Mouse (Mus musculus) limb, embryonic 10.5 days (tissue): ENCODE measurements at regions not wholly inside any gene's neighbourhood (a gene's known extent, or its start where the extent isn't known, plus 50 kb on each side); places are given as distances from the start of the nearest gene placed in this dataset.
A peak's percentile ranks its signal among the peaks of the same experiment; 100 is the strongest.

Experiments
- DNase-seq: peaks from one replicate; pipeline ENCODE4 v3.0.0-alpha.2; 2017; ENCODE audit warnings: low spot score
- H3K27ac ChIP-seq: fragments of 300-500 bp; sonication (generic); 2 replicates; pipeline ENCODE4 v1.5.1; 2016; ENCODE audit warnings: mild to moderate bottlenecking
- H3K27me3 ChIP-seq: fragments of 300-500 bp; sonication (generic); 2 replicates; pipeline ENCODE4 v1.6.1; 2016; ENCODE audit warnings: low read depth, mild to moderate bottlenecking; ENCODE audit not compliant: poor library complexity, severe bottlenecking
- H3K36me3 ChIP-seq: fragments of 300-500 bp; sonication (generic); 2 replicates; pipeline ENCODE4 v1.6.1; 2016; ENCODE audit warnings: mild to moderate bottlenecking, moderate library complexity
- H3K4me1 ChIP-seq: fragments of 300-500 bp; sonication (generic); 2 replicates; pipeline ENCODE4 v1.6.1; 2016
- H3K4me3 ChIP-seq: fragments of 300-500 bp; sonication (generic); 2 replicates; pipeline ENCODE4 v1.5.1; 2016; ENCODE audit warnings: mild to moderate bottlenecking, moderate library complexity
- H3K9me3 ChIP-seq: fragments of 300-500 bp; sonication (generic); replicated peaks from 2 replicates; pipeline ENCODE4 v1.6.1; 2016; ENCODE audit warnings: mild to moderate bottlenecking
- WGBS: fragments of 180-500 bp; shearing (Covaris S2); methylation state at CpG from one replicate; pipeline ENCODE4 v1.1.7; 2016; 5-methylcytosine and 5-hydroxymethylcytosine counted together

DNA sequence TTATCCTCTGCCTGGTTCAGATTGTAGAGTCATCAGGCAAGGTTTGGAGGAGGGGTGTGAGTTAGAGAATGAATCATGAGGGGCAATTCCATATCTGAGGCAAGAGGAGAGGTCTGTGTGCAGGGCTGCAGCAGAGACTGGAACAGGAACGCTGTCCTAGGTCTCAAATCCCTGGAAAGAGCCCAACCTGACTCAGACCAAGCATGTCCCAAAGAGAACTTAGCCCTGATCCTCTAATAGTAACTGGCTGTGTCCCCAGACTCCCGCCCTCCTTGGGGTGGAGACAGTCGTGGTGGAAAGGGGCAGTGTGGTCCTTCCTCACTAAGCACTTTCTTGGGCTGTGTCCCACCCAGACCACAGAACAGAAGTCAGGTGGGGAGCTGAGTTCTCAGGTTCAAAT lies 87.2 kb upstream of the Hes1 start:
- Histone ChIP-seq H3K4me1 (peaks cover 26% of the 10 kb centered on the region), H3K36me3 (no peaks in the 10 kb centered on the region), H3K27ac (no peak overlapping the region), H3K9me3 (no peaks in the 10 kb centered on the region), H3K27me3 (peaks cover 18% of the 10 kb centered on the region), H3K4me3 (no peak overlapping the region)
- no peak for DNase-seq
- 59% methylated on average over 3 of the region's 3 CpGs for WGBS

GRCm38 (mm10) chr16:29977711-29978110 lies 86.5 kb upstream of the Hes1 start:
- peaks cover 23% of the 10 kb centered on the region for H3K4me1 ChIP-seq
- H3K27me3 ChIP-seq = peaks cover 18% of the 10 kb centered on the region
- no peak overlapping the region for H3K4me3 ChIP-seq
- peak overlapping the region; percentile 59; the same call in 1 of the 2 replicates for H3K27ac ChIP-seq
- no peaks in the 10 kb centered on the region for H3K36me3 ChIP-seq
- 53% methylated on average over 8 of the region's 8 CpGs for WGBS
- DNase-seq = no peak
- no peaks in the 10 kb centered on the region for H3K9me3 ChIP-seq

DNA sequence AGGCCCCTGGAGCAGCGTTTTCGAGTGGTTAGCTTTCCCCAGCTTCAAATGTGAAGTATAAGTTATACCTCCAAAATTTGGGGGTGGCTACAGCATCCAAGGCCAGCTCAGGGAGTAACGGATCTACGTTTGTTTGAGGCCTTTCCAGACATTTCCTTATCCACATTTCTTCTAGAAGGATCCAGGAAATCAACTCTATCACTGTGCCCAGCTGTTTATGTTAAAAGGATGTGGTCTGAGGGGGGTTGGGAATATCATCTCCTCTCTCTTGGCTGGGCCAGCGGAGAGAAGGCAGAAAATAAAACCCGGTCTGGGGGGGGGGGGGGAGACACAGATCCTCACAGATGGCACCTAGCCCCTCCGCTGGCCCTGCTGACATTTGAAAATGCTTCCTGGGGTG lies 85.1 kb upstream of the Hes1 start:
- no peaks in the 10 kb centered on the region for H3K36me3 ChIP-seq

DNA sequence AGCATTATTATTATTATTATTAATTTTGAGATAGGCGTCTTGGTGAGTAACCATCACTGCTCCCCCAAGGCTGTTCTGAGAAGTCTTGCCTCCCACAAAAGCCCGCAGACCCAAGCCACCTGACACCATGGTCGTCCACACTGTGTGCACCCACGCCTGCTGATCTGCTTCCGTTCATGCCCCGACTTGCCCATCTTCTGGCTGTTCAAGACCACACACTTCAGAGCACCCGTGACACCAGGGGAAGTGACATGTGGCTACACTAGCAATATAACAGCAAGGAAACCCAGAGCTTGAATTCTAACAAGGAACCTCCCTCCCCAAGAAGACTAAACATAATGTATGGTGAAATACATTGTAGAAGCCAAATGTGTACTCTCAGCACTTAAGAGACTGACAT lies 82.6 kb upstream of the Hes1 start:
- H3K36me3 ChIP-seq = no peaks in the 10 kb centered on the region
- peaks cover 14% of the 10 kb centered on the region for H3K27me3 ChIP-seq
- 86% methylated on average over 7 of the region's 7 CpGs for WGBS
- H3K4me1 ChIP-seq = peaks cover 23% of the 10 kb centered on the region
- no peak overlapping the region for H3K4me3 ChIP-seq
- no peak for DNase-seq
- no peak overlapping the region for H3K27ac ChIP-seq
- no peaks in the 10 kb centered on the region for H3K9me3 ChIP-seq

More for the DNA sequence above, 85.1 kb upstream of the Hes1 start:
- Histone ChIP-seq H3K27me3 (peaks cover 14% of the 10 kb centered on the region), H3K4me1 (peaks cover 23% of the 10 kb centered on the region), H3K9me3 (no peaks in the 10 kb centered on the region), H3K4me3 (no peak overlapping the region), H3K27ac (no peak overlapping the region)
- no peak for DNase-seq
- WGBS = 79% methylated on average over 7 of the region's 7 CpGs

DNA sequence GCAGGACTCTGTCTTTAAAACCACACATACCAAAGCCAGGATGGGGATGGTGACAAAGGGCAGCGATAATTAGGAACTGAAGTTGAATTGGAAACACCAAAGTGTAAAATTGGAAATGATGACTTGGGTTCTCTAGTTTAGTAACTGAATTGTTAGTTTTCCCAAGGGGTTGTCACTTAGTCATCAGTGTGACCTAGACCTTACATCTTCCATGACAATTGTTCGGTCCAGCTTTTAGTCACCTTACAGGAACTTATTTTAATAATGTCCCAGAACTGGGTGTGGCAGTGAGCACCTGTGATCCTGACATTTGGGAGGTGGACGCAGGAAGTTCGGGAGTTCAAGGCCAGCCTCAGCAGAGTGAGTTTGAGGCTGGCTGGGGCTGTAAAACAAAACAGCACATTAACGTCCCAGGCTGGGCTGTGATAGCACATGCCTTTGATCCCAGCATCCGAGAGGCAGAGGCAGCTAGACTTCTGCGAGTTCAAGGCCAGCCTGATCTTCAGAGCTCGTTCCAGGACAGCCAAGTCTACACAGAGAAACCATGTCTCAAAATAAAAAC lies 81.9 kb upstream of the Hes1 start:
- 81% methylated on average over 8 of the region's 8 CpGs for WGBS

GRCm38 (mm10) chr16:29983161-29983560 lies 81.0 kb upstream of the Hes1 start:
- Histone ChIP-seq H3K27me3 (peaks cover 8% of the 10 kb centered on the region; the same call in 1 of the 2 replicates), H3K27ac (0 out of 2 replicates have a peak overlapping the region, but pooled peaks have one; percentile 1), H3K9me3 (no peaks in the 10 kb centered on the region), H3K4me1 (peaks cover 16% of the 10 kb centered on the region), H3K4me3 (no peak overlapping the region), H3K36me3 (no peaks in the 10 kb centered on the region)
- WGBS = 69% methylated on average over 7 of the region's 7 CpGs
- DNase-seq = no peak

More for the DNA sequence above, 81.9 kb upstream of the Hes1 start:
- DNase-seq = no peak
- Histone ChIP-seq H3K4me3 (no peak overlapping the region), H3K27me3 (peaks cover 14% of the 10 kb centered on the region), H3K36me3 (no peaks in the 10 kb centered on the region), H3K27ac (no peak overlapping the region), H3K9me3 (no peaks in the 10 kb centered on the region), H3K4me1 (peaks cover 23% of the 10 kb centered on the region)

DNA sequence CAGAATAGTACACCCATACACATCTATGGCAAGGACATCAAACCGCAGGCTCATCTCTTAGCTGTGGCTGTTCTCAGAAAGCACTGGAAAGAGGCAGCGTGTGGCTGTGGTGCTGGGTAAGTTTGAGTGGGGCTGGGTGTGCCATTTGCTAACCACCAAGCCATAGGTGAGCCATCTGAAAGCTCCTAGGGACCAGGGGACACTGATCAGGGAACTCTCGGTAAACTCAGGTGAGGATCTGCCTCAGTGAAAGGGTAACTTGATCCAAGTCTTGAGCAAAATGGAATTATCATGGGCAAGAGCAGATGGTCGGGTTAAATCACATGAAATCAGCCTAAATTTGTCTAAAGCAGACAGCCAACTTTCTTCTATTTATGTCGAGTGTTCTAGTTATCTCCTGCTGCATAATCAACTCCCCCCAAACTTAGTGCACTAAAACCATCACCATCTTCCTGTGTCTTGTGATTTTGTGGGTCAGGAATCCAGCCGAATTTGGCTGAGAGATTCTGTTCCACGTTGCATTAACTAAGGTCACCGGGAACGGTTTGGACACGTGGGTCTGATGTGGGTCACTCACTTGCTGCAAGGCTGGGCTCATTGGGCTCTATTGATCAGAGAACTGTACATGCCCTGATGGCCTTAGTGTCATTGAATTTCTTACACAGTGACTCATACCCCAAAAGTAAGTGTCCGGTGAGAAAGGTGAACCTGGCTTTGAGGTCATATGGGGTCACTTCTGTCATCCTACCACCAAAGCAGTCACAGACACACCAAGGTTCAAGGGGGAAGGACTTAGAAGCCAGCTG lies 78.9 kb upstream of the Hes1 start:
- 88% methylated on average over 11 of the region's 11 CpGs for WGBS
- no peaks in the 10 kb centered on the region for H3K9me3 ChIP-seq
- no peak for DNase-seq
- H3K27ac ChIP-seq = no peak overlapping the region
- H3K4me1 ChIP-seq = peaks cover 16% of the 10 kb centered on the region
- peaks cover 3% of the 10 kb centered on the region; the same call in 1 of the 2 replicates for H3K27me3 ChIP-seq
- H3K4me3 ChIP-seq = no peak overlapping the region
- H3K36me3 ChIP-seq = no peaks in the 10 kb centered on the region

DNA sequence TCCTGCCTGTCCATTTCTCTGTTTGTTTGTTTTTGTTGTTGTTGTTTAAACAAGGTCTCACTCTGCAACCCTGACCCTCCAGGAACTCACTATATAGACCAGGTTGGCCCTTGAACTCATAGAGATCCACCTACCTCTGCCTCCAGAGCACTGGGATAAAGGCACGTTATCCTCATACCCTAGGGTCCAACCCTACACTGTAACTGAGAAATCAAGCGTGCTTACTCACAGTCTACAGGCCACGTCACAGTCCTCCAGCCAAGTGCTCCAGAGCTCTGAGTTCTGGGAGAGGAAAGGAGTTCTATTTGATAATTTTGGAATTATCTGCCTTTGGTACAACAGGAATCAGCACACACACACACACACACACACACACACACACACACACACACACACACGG lies 76.6 kb upstream of the Hes1 start:
- H3K36me3 ChIP-seq = no peaks in the 10 kb centered on the region
- 95% methylated on average over 4 of the region's 4 CpGs for WGBS
- DNase-seq = no peak
- H3K27ac ChIP-seq = no peak overlapping the region
- H3K4me3 ChIP-seq = no peak overlapping the region
- no peaks in the 10 kb centered on the region for H3K9me3 ChIP-seq
- peaks cover 32% of the 10 kb centered on the region for H3K4me1 ChIP-seq
- H3K27me3 ChIP-seq = 0 out of 2 replicates have a peak, but pooled peaks cover 11% of the 10 kb centered on the region

DNA sequence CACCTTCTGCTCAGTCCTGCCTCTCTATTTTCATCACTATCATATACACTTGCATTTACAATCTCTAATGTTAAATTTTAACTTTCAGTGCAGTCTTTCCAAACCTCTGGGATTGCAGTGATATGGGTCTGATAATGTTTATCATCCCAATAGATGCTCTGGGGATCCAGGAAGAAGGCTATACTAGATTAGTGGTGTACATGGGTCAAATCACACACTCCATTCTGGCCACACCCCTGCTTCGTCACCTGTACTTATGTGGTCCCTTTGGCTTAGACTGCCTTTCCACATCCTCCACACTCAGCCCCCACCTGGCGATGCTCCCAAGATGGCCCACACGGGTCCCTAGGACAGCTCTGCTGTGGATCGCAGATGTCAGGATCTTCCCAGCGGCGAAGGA lies 76.2 kb upstream of the Hes1 start:
- Histone ChIP-seq H3K4me1 (peaks cover 31% of the 10 kb centered on the region), H3K27me3 (0 out of 2 replicates have a peak, but pooled peaks cover 11% of the 10 kb centered on the region), H3K27ac (no peak overlapping the region), H3K4me3 (no peak overlapping the region), H3K36me3 (no peaks in the 10 kb centered on the region), H3K9me3 (no peaks in the 10 kb centered on the region)
- WGBS = 94% methylated on average over 6 of the region's 6 CpGs
- no peak for DNase-seq

DNA sequence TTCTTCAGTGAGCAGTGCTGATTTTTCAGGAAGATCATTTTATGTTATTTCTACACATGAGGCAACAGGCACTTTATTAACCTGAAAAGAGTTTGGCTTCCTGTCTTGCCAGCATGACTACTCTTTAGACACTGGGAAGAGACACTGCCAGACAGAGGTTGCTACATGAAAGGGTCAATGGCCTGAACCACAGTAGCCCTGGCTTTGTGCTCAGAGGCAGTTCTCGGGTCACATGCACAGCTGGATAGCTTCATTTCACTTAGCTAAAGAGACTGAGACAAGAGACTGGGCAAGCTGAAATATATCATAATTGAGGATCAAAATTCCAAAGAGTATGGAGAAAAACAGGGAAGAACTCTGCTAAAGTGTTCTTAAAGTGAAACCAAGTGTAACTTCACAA lies 74.9 kb upstream of the Hes1 start:
- 51% methylated on average over 1 of the region's 1 CpGs for WGBS
- H3K9me3 ChIP-seq = no peaks in the 10 kb centered on the region
- H3K27ac ChIP-seq = no peak overlapping the region
- no peak for DNase-seq
- peaks cover 40% of the 10 kb centered on the region for H3K4me1 ChIP-seq
- H3K27me3 ChIP-seq = 0 out of 2 replicates have a peak, but pooled peaks cover 11% of the 10 kb centered on the region
- no peak overlapping the region for H3K4me3 ChIP-seq
- H3K36me3 ChIP-seq = no peaks in the 10 kb centered on the region

DNA sequence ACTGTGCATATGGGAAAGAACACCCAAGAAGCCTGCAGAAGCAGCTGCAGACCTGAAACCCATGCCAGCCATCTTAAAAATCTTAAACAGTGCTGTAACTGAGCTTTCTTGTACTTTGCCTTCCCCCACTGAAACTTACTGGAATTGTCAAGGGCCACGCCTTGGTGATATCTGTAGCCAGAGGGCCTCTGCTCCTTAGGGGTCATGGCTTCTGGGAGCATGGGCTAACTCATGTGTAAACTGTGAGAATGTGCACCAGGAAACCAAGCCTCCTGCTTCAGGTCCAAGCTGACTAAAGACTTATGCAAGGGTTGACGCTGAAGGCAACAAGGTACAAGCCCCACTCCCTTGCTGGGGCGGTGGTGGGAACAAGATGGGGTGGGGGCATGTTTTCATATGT lies 73.8 kb upstream of the Hes1 start:
- WGBS = 57% methylated on average over 3 of the region's 3 CpGs

DNA sequence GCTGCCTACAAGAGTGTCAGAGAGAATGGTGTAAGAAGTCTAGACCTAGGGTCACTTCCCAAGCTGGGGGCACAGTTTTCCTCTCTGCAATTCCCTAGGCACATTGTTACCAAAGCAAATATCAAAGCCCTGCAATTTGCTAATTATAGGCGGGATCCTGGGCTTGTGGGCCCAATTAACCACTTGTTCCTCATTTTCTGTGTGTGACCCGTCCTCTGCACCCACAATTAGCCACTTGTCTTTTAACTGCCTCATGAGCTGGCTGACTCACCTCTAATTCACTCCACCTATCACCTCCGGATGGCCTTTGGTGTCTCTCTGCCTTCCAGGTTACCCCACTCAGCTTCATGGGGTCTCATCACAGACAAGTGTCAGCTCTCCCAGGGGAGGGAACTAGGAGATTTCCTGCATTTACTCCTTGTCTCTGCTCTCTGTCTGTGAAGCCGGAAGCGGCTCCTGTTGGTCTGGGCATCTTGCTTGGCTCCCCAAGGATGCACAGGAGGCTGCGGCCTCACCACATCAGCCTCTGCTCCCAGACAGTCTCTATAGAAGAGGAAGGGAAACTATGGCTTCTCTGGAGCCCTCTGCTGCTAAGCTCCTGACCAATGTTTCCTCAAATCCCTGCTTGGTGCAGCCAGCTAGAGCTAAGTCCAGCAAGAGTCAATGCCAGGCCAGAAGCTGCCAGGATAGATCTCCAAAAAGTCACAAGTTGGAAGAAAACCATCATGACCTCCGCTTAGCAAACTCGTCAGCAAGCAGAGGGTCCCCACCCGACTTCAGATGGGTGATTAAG lies 73.2 kb upstream of the Hes1 start:
- DNase-seq = no peak
- Histone ChIP-seq H3K4me3 (no peak overlapping the region), H3K27me3 (0 out of 2 replicates have a peak, but pooled peaks cover 11% of the 10 kb centered on the region), H3K27ac (peak overlapping the region; percentile 61), H3K9me3 (no peaks in the 10 kb centered on the region), H3K36me3 (no peaks in the 10 kb centered on the region), H3K4me1 (peaks cover 57% of the 10 kb centered on the region)
- 52% methylated on average over 9 of the region's 9 CpGs for WGBS

More for the DNA sequence above, 73.8 kb upstream of the Hes1 start:
- peak overlapping the region; percentile 61; the same call in 1 of the 2 replicates for H3K27ac ChIP-seq
- H3K9me3 ChIP-seq = no peaks in the 10 kb centered on the region
- peaks cover 51% of the 10 kb centered on the region for H3K4me1 ChIP-seq
- no peaks in the 10 kb centered on the region for H3K36me3 ChIP-seq
- no peak overlapping the region for H3K4me3 ChIP-seq
- DNase-seq = no peak
- 0 out of 2 replicates have a peak, but pooled peaks cover 11% of the 10 kb centered on the region for H3K27me3 ChIP-seq
